Mouse (Mus musculus): ENCODE measurements at regions not wholly inside any gene's neighbourhood (a gene's known extent, or its start where the extent isn't known, plus 50 kb on each side); places are given as distances from the start of the nearest gene placed in this dataset.
A peak's percentile ranks its signal among the peaks of the same experiment; 100 is the strongest.

DNA sequence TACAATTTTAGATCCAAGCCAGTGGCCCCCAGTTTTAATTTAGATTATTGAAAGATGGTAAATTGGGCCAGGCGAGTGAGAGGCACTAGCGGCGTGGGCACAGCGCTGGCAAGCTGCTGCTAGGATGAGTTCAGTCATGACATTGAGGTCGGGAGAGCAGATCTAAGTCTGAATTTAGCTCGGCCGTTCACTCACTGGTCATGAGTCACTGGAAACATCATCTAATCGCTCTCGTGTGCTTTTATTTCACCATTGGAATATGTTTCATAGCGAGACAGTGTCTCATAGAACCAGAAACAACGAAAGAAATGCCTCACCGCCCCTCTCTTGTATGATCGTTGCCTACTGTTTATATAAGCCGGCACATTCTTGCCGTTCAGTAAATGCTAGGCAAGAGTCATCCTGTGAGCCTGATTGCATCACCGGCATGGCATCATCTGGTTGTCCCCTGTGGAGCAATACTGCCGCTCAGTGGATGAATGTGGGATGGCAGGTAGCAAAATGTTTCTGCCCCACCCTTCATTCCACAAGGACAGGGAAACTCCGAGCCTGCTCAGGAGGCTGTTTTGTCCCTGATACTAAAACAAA lies 64.3 kb upstream of the Epcam start:
- 11% methylated on average over 18 of the region's 18 CpGs for WGBS
- Histone ChIP-seq H3K4me2 (ENCODE audit: low read depth, low read length) (peak overlapping the region; percentile 68), H3K9me3 (replicated peaks; ENCODE audit: control insufficient read depth, low read length) (no peaks in the 10 kb centered on the region), H3K27ac (ENCODE audit: low read length) (no peak overlapping the region), H3K27me3 (ENCODE audit: control insufficient read depth, insufficient read depth, low read length) (no peaks in the 10 kb centered on the region), H3K36me3 (ENCODE audit: control insufficient read depth, insufficient read depth) (no peaks in the 10 kb centered on the region), H3K9ac (ENCODE audit: low read length) (peak overlapping the region; percentile 49), H3K4me3 (ENCODE audit: low read length) (peak overlapping the region; percentile 42), H3K4me1 (ENCODE audit: control insufficient read depth, insufficient read depth, low read length) (peaks cover 3% of the 10 kb centered on the region)
- ATAC-seq (replicated peaks; ENCODE audit: extremely low read depth, insufficient read depth, low FRiP score): peak; percentile 86

DNA sequence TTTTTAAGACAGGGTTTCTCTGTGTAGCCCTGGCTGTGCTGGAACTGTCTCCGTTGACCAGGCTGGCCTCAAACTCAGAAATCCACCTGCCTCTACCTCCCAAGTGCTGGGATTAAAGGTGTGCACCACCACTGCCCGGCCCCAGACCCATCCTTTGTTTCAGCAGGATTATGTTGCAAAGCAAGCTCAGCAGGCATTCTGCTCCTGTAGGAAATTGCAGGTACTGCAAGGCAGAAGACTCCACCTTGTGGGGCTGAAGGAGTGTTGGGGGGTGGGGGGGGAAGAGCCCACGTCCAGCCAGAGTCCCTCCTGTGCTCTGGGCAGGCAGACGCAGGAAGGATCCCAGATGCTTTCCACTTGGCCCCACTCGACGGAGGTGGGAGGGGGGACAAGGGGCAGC lies 52.2 kb upstream of the Epcam start:
- 56% methylated on average over 6 of the region's 6 CpGs for WGBS
- peaks cover 9% of the 10 kb centered on the region for H3K9me3 ChIP-seq (replicated peaks; ENCODE audit: control insufficient read depth, low read length)
- H3K4me3 ChIP-seq (ENCODE audit: low read length): no peak overlapping the region
- H3K9ac ChIP-seq (ENCODE audit: low read length): no peak overlapping the region
- no peak overlapping the region for H3K4me2 ChIP-seq (ENCODE audit: low read depth, low read length)
- no peak overlapping the region for H3K27ac ChIP-seq (ENCODE audit: low read length)
- ATAC-seq (replicated peaks; ENCODE audit: extremely low read depth, insufficient read depth, low FRiP score): no peak; the same call in 1 of the 2 replicates
- no peaks in the 10 kb centered on the region for H3K27me3 ChIP-seq (ENCODE audit: control insufficient read depth, insufficient read depth, low read length)
- H3K4me1 ChIP-seq (ENCODE audit: control insufficient read depth, insufficient read depth, low read length): no peaks in the 10 kb centered on the region
- no peaks in the 10 kb centered on the region for H3K36me3 ChIP-seq (ENCODE audit: control insufficient read depth, insufficient read depth)

DNA sequence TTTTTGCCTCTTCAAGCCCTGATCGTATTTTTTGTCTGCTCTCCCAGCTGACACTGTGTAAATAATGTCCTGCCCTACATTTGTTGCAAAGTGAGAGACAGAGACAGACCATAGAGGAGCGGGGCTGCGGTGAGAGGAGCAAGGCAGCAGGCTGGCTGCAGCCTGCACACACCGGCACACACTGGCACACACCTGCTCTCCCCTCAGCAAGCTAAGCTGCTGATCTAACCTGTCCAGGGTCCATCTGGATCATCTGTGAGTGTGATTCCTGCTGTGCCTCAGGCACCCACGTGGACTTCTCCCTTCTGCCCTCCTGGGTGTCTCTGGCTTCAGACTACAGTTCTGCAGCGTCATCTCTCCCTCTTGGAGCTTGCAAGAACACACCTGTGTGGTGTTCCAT lies 50.4 kb upstream of the Epcam start:
- no peaks in the 10 kb centered on the region for H3K27me3 ChIP-seq (ENCODE audit: control insufficient read depth, insufficient read depth, low read length)
- no peak overlapping the region for H3K4me2 ChIP-seq (ENCODE audit: low read depth, low read length)
- peaks cover 9% of the 10 kb centered on the region for H3K9me3 ChIP-seq (replicated peaks; ENCODE audit: control insufficient read depth, low read length)
- H3K27ac ChIP-seq (ENCODE audit: low read length): no peak overlapping the region
- H3K9ac ChIP-seq (ENCODE audit: low read length): no peak overlapping the region
- no peaks in the 10 kb centered on the region for H3K4me1 ChIP-seq (ENCODE audit: control insufficient read depth, insufficient read depth, low read length)
- H3K4me3 ChIP-seq (ENCODE audit: low read length): no peak overlapping the region
- H3K36me3 ChIP-seq (ENCODE audit: control insufficient read depth, insufficient read depth): no peaks in the 10 kb centered on the region
- no peak for ATAC-seq (replicated peaks; ENCODE audit: extremely low read depth, insufficient read depth, low FRiP score)
- 60% methylated on average over 6 of the region's 6 CpGs for WGBS

Measured in heart, embryonic 16.5 days (tissue).